Mouse (Mus musculus) adrenal gland, postnatal 4 days (tissue): ENCODE results near the gene Fryl. TPM values are rescaled to one million over a fixed set of nuclear protein-coding genes. Genes with fewer than 3 reads are reported as not detected.

ENCODE experiments used
- DNase-seq, 2 experiments: peaks; one replicate each; pipeline ENCODE4 v3.0.0; 2021 to 2022; ENCODE audit warnings: low spot score in 2 of 2, mixed read lengths in 2 of 2
- total RNA-seq, 2 experiments: library from RNA; stranded (reverse); gene quantifications; 2 replicates each; pipeline ENCODE4 v1.2.3; 2021

Gene Fryl
- total RNA-seq, 2 experiments from 2014 or later = 49.7 to 55.7 TPM

DNA sequence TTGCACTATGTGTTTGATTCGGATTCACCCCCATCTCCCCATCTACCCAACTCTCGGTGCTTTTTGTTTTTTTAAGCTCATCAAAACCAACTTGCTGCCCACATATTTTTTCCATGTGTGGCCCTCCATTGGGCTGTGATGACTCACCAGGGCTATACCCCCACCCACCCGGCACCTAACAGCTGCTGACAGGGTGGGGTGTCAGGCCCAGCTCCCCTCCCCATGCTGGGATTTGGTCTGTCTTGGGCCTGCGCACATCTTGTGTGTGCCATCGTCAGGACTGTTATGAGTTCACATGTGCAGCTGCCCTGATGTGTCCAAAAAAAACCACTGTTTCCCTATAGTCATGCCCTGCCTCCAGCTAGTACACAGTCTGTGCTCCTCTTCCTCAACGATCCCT lies 33.4 kb downstream of the Fryl start:
- DNase-seq = no peak

DNA sequence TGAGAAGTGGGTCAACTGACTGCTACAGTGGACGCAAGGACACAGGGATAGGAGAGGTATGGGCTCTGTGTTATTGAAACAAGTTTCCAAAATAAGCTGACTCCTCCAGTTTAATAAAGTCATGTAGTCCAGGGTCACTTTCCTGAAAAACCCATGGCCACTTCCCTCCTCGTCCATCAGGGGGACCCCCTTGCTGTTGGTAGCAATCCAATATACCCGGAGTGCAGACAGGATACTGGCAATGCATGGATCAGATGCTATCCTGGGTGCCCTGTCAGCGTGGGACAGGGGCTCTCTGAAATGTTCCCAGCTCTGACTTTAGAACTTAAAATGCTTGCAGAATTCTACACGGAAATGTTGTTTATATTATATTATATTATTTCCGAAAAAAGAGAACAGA lies 34.0 kb downstream of the Fryl start:
- no peak for DNase-seq

DNA sequence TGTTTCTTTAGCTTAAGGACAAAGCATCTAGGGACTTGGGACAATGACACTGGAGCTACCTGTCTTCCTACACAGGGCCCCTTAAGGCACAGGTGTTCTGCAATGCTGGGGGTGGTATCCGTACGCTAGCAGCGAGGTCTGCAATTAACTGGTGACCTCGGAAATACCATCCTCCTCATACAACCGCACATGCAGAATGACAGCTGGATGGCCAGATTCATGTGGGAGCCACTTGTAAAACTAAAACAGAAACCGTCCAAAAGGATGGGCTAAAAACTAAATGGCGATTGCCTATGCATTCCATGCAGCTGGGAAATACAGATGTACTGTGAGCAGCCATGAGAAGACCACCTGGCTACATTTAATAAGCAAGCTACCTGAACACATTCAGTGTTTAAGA lies 34.6 kb downstream of the Fryl start:
- no peak for DNase-seq

DNA sequence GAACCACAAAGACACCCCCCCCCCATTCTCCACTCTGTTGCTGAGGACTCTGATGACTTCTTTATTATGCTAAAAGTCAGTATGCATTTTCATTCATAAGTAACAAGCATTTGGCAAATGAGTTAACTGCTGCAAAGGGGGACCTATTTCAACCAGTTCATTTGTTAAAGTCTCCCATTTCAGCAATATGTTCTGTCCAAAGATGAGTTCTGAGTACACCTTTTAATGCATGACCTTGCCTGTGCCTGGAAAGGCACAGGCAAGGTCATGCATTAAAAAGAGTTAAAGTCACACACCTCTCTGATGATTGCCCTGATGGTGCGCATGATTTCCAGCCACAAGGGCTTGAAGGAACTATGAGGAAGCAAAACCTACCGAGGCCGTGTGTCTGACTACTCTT lies 36.7 kb downstream of the Fryl start:
- no peak for DNase-seq

DNA sequence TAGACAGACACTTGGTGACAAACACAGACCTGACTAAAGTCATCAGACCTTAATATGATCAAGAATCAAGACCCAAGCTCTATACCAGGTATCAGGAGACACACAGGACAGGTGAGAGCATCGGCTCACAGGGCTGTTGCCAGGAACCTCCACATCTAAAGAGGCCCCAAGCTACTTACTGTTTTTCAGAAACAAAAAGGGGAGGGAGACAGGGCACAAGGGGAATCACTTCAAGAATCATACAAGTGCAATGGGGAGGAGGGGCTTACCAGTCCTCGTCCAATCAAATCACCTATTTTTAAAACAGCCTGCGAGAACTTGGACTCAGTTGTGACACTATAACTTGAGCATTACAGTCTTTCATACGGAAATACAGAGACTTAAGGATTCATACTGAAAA lies 38.4 kb downstream of the Fryl start:
- DNase-seq = no peak

DNA sequence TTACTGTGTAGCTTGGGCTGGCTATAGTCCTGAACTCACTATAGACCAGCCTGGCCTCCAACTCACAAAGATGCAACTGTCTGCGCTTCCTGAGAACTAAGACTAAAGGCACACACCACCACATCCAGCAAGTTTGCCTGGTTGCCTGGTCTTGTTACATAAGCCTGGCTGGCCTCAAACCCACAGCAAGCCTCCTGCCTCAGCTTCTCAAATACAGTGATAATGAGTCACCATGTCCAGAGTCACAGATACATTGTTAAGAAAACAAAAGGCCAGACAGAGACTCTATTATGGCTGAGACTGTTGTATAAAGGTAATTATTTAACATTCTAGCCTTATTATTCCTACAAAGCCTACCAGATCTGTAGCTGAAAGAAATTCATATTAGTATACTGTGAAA lies 39.3 kb downstream of the Fryl start:
- DNase-seq = no peak

DNA sequence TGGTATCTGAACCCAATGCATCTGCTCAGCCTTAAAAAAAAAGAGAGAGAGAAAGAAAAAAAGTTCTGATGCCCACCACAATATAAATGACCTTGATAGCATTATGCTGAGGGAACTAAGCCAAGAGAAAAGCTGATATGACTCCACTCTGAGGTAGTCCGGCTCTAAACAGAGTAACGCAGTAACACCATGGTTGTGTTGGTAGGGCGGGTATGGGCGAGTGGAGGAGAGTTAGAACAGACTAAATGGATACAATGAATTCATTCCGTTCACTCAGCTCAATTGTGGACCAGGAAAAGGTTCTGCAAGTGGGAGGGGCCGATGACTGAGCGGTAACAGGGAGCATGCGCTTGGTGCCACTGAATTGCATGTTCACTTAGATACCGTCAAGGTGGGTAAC lies 40.4 kb downstream of the Fryl start:
- DNase-seq = no peak

DNA sequence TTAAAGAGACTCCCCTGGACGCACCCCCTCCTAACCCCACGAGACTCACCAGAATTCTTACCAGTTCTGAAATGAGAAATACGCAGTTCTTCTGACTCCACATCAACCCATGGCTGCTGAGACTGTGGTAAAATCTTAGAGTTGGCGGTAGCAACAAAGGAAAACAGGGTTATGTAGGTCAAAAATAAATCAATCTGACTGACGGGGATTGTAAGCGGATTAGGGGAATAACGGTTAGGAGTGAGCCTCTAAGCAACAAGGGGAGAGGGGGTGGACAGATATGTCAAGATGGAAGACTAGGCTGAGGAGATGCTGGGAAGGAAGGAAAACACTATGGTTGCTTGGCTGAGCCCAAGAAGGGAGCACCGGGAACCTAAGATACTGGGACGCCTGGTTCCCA lies 44.0 kb downstream of the Fryl start:
- no peak for DNase-seq

DNA sequence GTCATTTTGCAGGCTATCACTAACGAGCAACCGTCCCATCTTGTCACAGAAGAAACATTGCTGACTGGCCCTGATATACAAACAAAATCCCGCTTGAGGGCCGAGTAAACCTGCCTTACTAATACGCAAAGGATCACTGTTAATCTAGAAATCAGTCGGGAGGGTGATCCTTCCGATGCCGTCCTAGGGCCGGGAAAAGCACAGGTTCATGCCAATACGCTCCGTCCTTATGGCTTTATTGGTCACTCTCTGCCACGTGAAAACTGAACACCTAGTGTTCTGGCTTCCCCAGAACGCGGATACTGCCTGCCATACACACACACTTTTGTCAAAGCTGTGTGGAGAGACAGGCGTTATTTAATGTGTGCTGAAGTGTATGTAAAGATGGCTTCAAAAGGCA lies 44.5 kb downstream of the Fryl start:
- no peak for DNase-seq

DNA sequence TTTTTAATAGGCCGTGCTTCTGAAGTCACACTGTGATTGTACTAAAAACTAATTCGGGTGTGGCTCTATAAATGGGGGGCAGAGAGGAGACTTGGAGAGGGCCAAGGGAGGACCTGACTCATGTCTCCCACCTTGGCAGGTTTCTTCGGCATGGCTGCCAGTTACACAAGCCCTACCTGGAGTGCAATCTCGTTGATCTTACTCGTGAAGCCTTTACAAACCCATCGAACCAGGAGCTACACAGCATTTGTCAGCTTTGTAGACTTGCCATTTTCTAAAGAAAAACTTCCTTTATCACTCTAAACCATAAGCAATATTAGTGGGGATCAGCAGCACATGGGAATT lies 45.5 kb downstream of the Fryl start:
- no peak for DNase-seq

DNA sequence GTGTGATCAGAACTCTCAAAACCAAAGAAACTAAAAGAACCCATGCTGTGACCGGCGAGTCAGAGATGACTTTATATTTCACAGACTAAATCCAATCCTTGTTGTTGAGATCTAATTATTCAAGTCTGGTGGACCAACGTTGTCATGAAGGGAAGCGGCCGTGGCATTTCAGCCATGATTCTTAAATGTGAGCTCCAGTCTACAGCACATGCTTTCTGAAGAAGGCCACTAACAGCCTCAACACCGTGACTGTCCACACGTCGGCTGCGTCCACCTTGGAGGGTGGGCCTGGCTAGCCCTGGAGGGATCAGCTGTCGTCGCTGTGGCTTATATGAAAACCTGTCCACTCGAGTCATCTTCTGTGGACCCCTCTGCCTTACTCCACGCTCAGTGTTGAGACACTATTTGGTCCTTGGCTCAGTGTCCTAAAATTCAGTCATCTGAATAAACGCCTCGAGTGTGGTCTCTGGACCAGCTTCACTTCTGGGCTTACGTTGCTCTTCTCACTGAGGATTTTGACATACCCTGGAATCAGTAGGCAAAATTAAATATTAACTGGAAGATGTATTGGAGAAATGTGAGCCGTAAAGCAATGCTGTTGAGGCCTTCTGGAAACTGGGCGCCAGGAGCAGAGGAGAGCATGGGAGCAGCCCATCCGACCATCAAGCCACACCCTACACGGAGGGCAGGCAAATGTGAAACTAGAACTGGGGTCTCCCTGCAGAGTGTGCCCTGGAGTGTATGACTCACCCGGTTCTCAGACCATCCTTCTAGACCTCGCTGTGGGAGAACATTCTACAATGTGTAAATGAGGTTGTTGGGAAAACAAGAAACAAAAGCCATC lies 46.1 kb downstream of the Fryl start:
- DNase-seq = no peak

DNA sequence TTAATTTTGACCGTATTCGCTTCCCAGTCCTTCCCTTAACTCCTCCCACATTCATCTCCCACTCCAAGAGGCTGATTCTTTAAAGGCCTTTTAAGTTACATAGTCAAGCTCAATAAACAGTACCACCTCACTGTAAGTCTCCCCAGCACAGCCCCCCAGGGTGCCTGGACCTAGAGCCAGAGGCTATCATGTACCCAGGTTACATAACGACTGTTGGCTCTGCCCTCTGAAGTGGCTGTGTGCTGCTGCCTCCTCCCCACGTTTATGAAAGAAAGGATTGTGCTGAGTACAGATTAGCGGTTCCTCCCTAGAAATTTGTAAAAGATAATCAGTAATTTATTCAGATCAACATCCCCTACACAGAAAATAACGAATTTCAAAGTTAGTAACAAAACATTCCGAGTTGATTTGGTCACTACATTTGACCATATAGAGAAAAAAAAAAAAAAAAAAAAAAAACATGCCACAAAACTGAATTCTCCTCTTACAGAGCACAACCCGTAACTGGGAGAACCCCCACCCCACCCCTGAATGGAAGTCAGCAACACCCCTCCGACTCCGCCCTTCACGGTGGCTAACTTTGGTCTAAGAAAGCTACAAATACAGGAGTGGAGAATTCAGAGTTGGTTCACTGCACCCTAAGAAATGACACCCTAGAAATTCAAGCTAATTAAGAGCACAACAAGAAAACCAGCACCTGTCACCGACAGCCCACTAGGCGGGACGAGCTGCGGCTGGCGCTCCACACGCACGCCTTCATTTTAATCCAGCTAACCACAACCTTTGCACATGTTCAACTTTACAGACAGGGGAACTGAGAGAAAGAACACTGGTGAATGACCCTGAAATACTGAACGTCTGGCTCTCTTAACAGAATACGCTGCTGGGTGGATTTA lies 47.0 kb downstream of the Fryl start:
- no peak for DNase-seq

DNA sequence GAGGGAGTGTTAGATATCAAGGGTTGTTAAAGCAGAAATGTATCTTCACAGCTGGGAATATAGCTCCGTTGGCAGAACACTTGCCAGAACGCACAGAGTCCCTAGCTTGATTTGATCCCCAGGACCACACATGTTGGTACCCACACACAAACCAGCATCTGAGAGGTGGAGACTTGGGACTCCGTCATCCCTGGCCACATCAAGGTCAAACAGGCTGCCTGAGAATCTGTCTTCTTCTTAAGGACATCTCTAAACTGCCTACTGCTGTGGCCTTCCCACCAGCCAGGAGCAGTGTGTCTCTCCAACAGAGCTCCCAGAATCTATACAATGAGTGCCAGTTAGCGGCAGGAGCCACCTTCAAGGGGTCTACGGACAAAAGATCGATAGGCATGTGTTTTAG lies 47.8 kb downstream of the Fryl start:
- no peak for DNase-seq

DNA sequence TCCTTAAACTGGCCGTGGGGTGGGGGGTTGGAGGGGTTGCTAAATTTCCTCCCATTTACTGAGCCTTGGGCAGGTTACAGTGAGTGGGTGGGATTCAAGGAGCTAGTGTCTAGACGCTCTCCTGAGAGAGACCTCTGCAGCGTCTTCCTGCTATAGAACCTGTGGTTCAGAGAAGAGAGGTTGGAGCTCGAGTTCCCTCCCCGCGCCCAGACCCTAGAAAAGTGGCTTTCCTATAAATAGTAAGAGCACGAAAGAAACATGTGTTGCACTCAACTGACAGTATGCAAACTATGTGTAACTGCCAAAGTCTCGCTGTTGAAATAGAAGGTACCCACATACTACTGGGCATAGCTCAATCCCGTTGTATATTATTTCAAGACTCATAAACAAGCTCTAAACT lies 49.7 kb downstream of the Fryl start:
- DNase-seq = no peak

DNA sequence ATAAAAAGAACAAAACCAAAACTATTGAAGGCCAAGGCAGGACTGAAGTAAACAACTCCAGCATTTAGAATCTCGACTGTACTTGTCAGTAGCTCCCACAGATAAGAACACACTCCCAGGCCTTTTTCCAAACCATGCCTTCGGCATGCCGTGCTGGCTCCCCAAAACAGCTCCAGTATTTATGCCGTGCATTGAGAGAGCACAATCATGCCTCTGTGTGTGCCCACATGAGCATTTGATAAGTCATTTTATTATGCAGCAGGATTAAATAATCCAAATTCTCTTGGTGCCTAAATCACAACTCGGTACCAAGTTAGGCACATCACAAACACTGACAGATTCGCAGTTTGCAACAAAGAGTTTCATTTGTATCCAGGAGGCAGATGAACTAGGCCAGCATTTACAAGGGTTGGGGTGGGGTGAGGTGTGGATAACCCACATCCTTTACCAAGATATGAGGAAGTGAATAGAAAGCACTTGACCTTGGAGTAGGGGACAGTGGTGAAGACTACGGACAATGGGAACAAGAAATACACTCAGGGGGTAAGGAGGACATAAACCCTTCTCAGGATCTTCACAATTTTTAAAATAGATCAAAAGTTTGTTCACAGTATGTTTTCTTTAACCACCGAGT lies 50.3 kb downstream of the Fryl start:
- DNase-seq = no peak

DNA sequence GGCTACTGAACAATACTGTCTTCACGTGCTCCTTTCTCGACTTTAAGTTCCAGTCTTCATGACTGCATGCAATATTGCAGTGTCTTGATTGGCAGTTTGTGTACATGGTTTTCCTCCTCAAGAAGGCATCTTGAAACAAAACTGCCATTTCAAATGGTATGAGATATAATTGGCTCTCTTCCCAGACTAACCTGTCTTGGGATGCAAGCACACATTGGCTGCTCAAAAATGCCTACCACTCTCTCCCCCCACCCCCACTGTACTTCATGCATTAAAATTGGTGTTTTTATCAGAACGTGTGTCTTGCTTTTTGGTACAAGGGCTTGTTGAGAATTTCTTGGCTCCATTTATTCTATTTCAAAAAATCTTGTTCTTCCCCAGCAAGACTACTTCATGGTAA lies 51.4 kb downstream of the Fryl start:
- no peak for DNase-seq

DNA sequence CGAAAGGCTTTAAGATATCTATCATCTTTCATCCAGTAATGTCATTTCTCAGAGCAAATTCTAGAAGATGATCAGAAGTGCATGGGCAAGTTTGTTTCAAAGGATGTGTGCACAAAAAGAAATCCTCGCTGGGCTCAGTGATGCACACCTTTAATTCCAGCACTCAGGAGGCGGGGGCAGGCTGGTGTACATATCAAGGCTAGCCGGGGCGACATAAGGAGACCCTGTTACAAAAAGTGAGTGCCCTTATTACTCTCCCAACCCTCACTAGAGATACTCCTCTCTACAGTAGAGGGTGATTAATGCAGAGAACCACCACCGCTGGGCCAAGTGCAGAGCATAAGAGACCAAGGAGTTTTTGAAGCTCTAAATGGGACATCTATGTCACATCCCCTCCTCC lies 53.9 kb downstream of the Fryl start:
- no peak for DNase-seq

DNA sequence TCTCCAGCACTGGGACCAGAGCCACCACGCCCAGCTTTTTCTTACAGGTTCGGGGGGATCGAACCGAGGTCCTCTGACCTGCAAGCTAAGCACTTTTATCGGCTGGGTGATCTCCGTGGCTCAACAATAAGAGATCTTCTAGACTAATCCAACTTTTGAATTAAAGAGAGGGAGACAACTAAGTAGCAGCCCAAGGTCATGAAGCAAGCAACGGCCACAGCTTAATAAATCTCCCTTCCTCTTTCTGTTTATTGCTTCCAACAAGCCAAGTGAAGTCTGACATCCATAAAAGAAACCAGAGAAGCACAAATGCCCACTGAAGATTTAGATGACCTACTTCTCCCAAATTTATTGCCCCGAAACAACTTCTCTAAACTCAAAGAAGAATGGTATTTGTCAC lies 54.3 kb downstream of the Fryl start:
- DNase-seq = no peak

DNA sequence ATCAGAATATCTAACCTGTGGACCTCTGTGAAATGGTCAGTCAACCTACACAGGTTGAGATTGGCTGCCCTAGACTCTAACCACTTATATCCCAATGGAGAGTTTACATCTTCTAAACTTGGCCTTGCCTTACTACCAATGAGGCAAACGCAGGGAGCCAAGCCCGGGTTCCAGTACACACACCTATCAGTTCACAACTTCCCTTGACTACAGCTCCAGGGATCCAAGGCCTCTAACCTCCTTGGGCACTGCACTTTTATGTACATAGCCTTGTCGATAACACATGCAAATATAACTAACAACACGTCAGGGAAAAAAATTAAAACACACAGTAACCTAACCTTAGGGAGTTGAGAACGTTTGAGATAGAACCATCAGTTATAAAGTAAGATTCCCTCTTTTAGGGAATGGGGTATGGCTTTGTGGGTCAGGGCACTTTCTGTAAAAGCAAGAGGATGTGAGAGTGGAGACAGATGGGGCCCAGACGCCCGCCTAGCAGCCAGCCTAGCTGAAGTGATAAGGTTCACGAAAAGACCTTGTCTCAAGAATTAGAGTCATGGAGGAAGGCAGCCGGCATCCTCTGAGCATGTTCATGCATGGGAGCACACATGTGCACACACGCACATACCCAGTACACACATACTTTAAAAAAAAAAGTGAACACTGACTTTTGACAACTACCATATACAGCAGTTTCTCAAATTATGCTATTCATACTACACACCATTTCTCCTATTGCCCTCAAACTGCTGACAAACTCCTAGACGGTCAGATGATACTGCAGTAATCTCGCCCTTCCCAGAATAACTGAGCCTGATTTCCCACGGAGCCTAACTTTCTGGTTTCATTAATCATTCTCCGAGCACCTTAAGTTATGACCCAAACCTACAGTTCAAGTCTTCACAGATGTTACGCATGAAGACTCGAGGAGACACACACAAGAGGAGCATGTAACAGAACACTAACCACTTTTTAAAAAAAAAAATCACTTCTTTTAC lies 55.7 kb downstream of the Fryl start:
- DNase-seq = no peak

DNA sequence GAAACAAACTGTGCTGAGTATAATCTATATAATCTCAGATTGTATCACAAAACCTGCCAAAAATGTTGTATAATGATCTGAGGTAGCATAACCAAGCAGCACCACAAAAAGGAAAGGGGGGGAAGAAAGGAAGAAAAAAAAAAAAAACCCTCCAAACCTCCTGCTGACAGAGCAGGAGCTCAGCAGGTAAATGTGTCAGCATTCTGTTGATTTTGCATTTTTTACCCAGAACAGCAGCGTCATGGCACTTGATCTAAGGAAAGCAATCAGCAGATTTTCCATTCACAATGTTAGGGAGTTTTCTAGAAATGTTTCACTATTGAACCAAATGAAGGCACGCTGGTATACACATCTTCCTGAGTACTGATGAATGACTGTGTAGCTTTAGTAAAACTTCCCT lies 56.8 kb downstream of the Fryl start:
- DNase-seq = no peak

DNA sequence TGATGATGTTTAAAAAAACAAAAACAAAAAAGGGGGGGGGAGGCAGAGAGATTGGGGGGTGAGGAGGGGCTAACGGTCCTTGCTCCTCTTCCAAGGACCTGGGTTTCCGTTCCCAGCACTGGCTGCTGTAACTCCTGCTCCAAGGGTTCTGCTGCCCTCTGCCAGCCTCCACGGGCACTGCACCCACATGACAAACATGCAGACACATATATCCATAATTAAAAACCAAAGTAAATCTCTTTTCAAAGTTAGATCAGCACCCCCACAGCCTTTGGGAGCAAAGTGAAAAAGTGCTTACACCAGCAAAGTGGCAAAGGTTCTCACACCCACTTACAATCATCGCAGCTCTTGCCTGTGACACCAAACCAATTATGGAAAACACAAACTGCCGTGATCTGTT lies 57.7 kb downstream of the Fryl start:
- no peak for DNase-seq
